Mouse (Mus musculus) forebrain, embryonic 13.5 days (tissue): ENCODE data around the gene Rbck1. TPM values are rescaled to one million over a fixed set of nuclear protein-coding genes. Genes with fewer than 3 reads are reported as not detected.

ENCODE experiments used
- ATAC-seq: fragments of 200-750 bp; cut with Nextera tagmentation; 2 replicates; pipeline ENCODE4 v1.8.0; 2017
- H3K27ac ChIP-seq: fragments of 300-500 bp; sonication (generic); 2 replicates; pipeline ENCODE4 v1.5.1; 2015; ENCODE audit warnings: inconsistent platforms, mild to moderate bottlenecking, moderate library complexity
- H3K27me3 ChIP-seq: fragments of 300-500 bp; sonication (generic); 2 replicates; pipeline ENCODE4 v1.6.1; 2015; ENCODE audit warnings: mild to moderate bottlenecking, inconsistent platforms
- H3K36me3 ChIP-seq: fragments of 300-500 bp; sonication (generic); 2 replicates; pipeline ENCODE4 v1.6.1; 2015; ENCODE audit warnings: mild to moderate bottlenecking, inconsistent platforms; ENCODE audit not compliant: poor library complexity, severe bottlenecking
- H3K4me1 ChIP-seq: fragments of 300-500 bp; sonication (generic); 2 replicates; pipeline ENCODE4 v1.6.1; 2015; ENCODE audit warnings: inconsistent platforms
- H3K4me2 ChIP-seq: fragments of 300-500 bp; sonication (generic); 2 replicates; pipeline ENCODE4 v1.6.1; 2015; ENCODE audit warnings: inconsistent platforms, mild to moderate bottlenecking, moderate library complexity
- H3K4me3 ChIP-seq: fragments of 300-500 bp; sonication (generic); 2 replicates; pipeline ENCODE4 v1.5.1; 2015; ENCODE audit warnings: mild to moderate bottlenecking, inconsistent platforms
- H3K9ac ChIP-seq: fragments of 300-500 bp; sonication (generic); 2 replicates; pipeline ENCODE4 v1.6.1; 2015; ENCODE audit warnings: mild to moderate bottlenecking, inconsistent platforms
- H3K9me3 ChIP-seq: fragments of 300-500 bp; sonication (generic); replicated peaks from 2 replicates; pipeline ENCODE4 v1.6.1; 2016; ENCODE audit warnings: inconsistent platforms
- WGBS: fragments of 180-500 bp; shearing (Covaris S2); methylation state at CpG from one replicate; pipeline ENCODE4 v1.1.7; 2015; 5-methylcytosine and 5-hydroxymethylcytosine counted together
- polyA plus RNA-seq: library from polyadenylated mRNA; unstranded; fragments of >200 nt; fragmentation: Nextera tagmentation; extraction: Ambion mirVana; gene quantifications from 2 replicates; pipeline ENCODE4 v1.2.1, GENCODE M21; 2015

Rbck1 gene
- polyA plus RNA-seq, 1 experiment from 2014 or later, result 88.4 TPM

GRCm38 (mm10) chr2:152339631-152340179, 7.3 kb upstream of the Rbck1 start:
- Histone ChIP-seq H3K4me3 (no peak overlapping the region), H3K27me3 (peaks cover 11% of the 10 kb centered on the region; the same call in 1 of the 2 replicates), H3K9me3 (no peaks in the 10 kb centered on the region), H3K4me2 (no peak overlapping the region), H3K27ac (no peak overlapping the region), H3K36me3 (no peaks in the 10 kb centered on the region), H3K4me1 (peaks cover 11% of the 10 kb centered on the region), H3K9ac (no peak overlapping the region)
- ATAC-seq, result no peak
- WGBS, result 88% methylated on average over 22 of the region's 22 CpGs

- Histone ChIP-seq H3K9ac (no peak overlapping the region), H3K9me3 (no peaks in the 10 kb centered on the region), H3K4me3 (no peak overlapping the region), H3K36me3 (no peaks in the 10 kb centered on the region), H3K27me3 (peaks cover 11% of the 10 kb centered on the region; the same call in 1 of the 2 replicates), H3K27ac (no peak overlapping the region), H3K4me2 (no peak overlapping the region), H3K4me1 (peaks cover 2% of the 10 kb centered on the region)
- 85% methylated on average over 13 of the region's 13 CpGs for WGBS
- no peak for ATAC-seq
Observed at GRCm38 (mm10) chr2:152338319-152338718, 5.9 kb upstream of the Rbck1 start.

GRCm38 (mm10) chr2:152337591-152338212, 5.2 kb upstream of the Rbck1 start:
- Histone ChIP-seq H3K9ac (no peak overlapping the region), H3K4me3 (no peak overlapping the region), H3K36me3 (no peaks in the 10 kb centered on the region), H3K4me1 (no peaks in the 10 kb centered on the region), H3K27me3 (peaks cover 8% of the 10 kb centered on the region; the same call in 1 of the 2 replicates), H3K27ac (no peak overlapping the region), H3K9me3 (no peaks in the 10 kb centered on the region), H3K4me2 (no peak overlapping the region)
- ATAC-seq, result no peak
- WGBS, result 89% methylated on average over 11 of the region's 11 CpGs

DNA sequence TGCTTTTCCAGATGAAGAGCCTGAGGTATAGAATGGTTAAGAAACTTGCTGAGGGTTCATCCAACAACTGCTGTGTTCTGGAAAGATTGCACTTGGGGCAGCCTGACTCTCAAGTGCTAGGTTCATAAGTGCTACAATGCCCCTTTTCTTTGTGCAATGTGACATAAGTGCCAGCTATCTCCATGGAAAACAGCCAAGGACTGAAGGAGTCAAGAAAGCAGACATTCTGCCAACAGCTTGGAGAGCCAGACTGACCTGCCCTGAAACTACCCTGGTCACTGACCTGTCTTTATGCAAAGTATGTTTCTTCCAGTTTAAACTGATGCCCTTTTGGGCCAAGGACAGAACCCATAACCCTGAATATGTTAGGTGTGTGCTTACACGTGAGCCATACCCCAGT, 4.4 kb upstream of the Rbck1 start:
- H3K36me3 ChIP-seq, result no peaks in the 10 kb centered on the region
- no peak overlapping the region for H3K27ac ChIP-seq
- H3K9ac ChIP-seq, result no peak overlapping the region
- H3K4me1 ChIP-seq, result no peaks in the 10 kb centered on the region
- H3K4me3 ChIP-seq, result no peak overlapping the region
- no peak overlapping the region for H3K4me2 ChIP-seq
- no peak for ATAC-seq
- WGBS, result 75% methylated on average over 1 of the region's 1 CpGs
- peaks cover 2% of the 10 kb centered on the region; the same call in 1 of the 2 replicates for H3K27me3 ChIP-seq
- no peaks in the 10 kb centered on the region for H3K9me3 ChIP-seq

- WGBS, result 45% methylated on average over 11 of the region's 11 CpGs
Observed at GRCm38 (mm10) chr2:152335289-152335820, 2.9 kb upstream of the Rbck1 start.

DNA sequence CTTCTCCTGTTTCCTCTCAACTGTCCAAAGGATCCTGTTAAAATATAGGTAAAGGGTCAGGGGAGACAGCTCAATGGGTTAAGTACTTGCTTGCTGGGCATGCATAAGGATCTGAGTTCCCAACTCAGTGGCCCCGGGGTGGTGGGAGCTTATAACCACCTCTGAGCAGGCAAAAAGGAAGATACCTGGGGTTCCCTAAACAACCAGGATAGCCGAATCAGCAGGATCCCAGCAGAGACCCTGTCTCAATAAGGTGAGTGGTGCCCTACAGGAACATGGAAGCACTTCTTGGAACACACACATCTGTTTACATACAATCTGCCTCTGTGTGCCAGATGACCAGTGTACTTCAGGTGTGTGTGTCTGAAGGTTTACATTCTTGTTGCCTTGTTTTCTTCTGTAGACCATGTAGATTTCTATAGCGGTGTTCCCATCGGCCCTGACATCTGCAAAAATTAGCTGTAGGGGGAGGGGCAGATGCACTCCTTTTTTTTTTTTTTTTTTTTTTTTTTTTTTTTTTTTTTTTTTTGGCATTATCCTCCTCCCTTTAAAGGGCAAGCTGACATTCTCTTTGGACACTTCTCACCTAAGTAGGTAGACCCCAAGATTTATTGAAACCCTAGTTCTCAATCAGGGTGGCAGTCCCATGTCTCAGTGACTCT, 1.0 kb upstream of the Rbck1 start:
- no peak overlapping the region for H3K9ac ChIP-seq
- peaks cover 21% of the 10 kb centered on the region for H3K4me1 ChIP-seq
- WGBS, result 79% methylated on average over 4 of the region's 4 CpGs
- H3K36me3 ChIP-seq, result peaks cover 10% of the 10 kb centered on the region
- ATAC-seq, result no peak
- H3K4me2 ChIP-seq, result no peak overlapping the region
- no peaks in the 10 kb centered on the region for H3K27me3 ChIP-seq
- no peaks in the 10 kb centered on the region for H3K9me3 ChIP-seq
- no peak overlapping the region for H3K4me3 ChIP-seq
- H3K27ac ChIP-seq, result no peak overlapping the region

More at GRCm38 (mm10) chr2:152335289-152335820, 2.9 kb upstream of the Rbck1 start:
- Histone ChIP-seq H3K4me2 (no peak overlapping the region), H3K27me3 (no peaks in the 10 kb centered on the region), H3K4me1 (peaks cover 15% of the 10 kb centered on the region), H3K9me3 (no peaks in the 10 kb centered on the region), H3K9ac (no peak overlapping the region), H3K27ac (no peak overlapping the region), H3K36me3 (no peaks in the 10 kb centered on the region), H3K4me3 (no peak overlapping the region)
- ATAC-seq, result no peak

DNA sequence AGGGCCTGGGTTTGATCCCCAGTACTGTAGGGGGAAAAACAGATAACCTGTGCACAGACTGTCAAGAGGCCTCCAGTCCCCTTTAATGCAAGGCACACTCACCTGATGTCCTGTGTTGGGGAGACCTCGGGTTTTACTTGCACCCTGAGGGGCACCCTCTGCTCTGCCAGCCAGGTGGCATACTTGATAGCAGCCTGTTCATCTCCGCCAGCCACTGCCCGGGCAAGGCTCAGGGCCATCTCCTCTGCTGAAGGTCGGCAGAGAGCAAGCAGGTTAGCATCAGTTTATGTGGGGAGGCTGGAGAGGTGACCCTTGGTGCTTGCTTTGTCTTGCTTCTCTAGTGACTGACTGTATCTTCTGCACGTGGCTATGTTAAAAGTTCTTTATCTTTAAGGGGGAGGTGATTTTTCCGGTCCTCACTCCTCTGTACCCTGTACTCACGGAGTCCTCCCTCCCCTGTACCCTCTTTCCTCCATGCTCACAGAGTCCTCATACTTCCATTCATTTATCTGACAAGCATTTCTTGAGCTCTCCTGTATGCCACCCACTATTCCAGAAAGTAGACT, 1.5 kb downstream of the Rbck1 start:
- WGBS, result 74% methylated on average over 7 of the region's 7 CpGs
- H3K4me2 ChIP-seq, result peak overlapping the region; percentile 91
- peak overlapping the region; percentile 27; the same call in 1 of the 2 replicates for H3K9ac ChIP-seq
- no peaks in the 10 kb centered on the region for H3K27me3 ChIP-seq
- no peak for ATAC-seq
- H3K4me3 ChIP-seq, result peak overlapping the region; percentile 90
- H3K36me3 ChIP-seq, result peaks cover 34% of the 10 kb centered on the region
- no peak overlapping the region for H3K27ac ChIP-seq
- H3K4me1 ChIP-seq, result peaks cover 21% of the 10 kb centered on the region
- no peaks in the 10 kb centered on the region for H3K9me3 ChIP-seq

GRCm38 (mm10) chr2:152327980-152328379, 4.5 kb downstream of the Rbck1 start:
- no peaks in the 10 kb centered on the region for H3K9me3 ChIP-seq
- no peaks in the 10 kb centered on the region for H3K27me3 ChIP-seq
- no peak for ATAC-seq
- no peak overlapping the region for H3K4me3 ChIP-seq
- no peak overlapping the region for H3K9ac ChIP-seq
- WGBS, result 92% methylated on average over 5 of the region's 5 CpGs
- no peak overlapping the region for H3K4me2 ChIP-seq
- peaks cover 21% of the 10 kb centered on the region for H3K4me1 ChIP-seq
- peaks cover 63% of the 10 kb centered on the region for H3K36me3 ChIP-seq
- H3K27ac ChIP-seq, result no peak overlapping the region

DNA sequence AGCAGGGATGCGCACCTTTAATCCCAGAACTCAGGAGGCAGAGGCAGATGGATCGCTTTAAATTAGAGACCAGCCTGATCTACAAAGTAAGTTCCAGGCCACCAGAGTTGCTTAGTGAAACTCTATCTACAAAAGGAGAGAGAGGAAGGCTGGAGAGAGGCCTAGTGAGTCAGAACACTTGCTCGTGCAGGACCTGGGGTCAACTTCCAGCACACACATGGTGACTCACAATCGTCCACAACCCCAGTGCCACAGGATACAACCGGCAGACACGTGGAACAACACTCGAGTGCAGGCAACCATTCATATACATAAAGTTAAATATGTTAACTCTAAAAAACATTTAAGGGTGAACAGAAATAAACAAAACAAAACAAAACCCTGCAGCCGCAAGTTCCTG, 5.8 kb downstream of the Rbck1 start:
- Histone ChIP-seq H3K9me3 (no peaks in the 10 kb centered on the region), H3K27ac (no peak overlapping the region), H3K4me2 (no peak overlapping the region), H3K4me1 (peaks cover 19% of the 10 kb centered on the region), H3K9ac (no peak overlapping the region), H3K36me3 (peaks cover 77% of the 10 kb centered on the region), H3K4me3 (no peak overlapping the region), H3K27me3 (no peaks in the 10 kb centered on the region)
- 86% methylated on average over 8 of the region's 8 CpGs for WGBS
- ATAC-seq, result no peak

DNA sequence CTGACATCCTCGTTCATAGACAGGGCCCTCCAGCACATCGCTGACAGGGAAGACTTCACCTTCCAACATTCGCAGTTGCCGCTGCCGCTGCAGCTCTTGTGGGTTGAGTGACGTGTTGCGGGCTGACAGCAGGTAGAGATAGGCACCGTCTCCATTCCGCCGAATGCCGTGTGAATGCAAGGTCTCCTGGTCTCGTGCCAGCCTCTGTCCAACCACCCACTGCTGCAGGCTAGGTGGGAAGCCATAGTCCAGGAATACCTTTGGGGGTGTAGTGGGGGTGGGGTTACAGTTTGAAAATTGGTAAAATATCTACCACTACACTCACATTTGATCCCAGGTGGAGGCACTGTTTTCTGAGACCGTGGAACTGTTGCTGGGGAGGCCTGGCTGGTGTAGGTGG, 6.3 kb downstream of the Rbck1 start:
- Histone ChIP-seq H3K36me3 (peaks cover 82% of the 10 kb centered on the region), H3K4me3 (no peak overlapping the region)
- no peak for ATAC-seq

GRCm38 (mm10) chr2:152324842-152325241, 7.6 kb downstream of the Rbck1 start:
- H3K36me3 ChIP-seq, result peaks cover 94% of the 10 kb centered on the region
- WGBS, result 90% methylated on average over 3 of the region's 3 CpGs
- no peak overlapping the region for H3K9ac ChIP-seq
- H3K9me3 ChIP-seq, result no peaks in the 10 kb centered on the region
- H3K4me3 ChIP-seq, result no peak overlapping the region
- H3K4me1 ChIP-seq, result 0 out of 2 replicates have a peak, but pooled peaks cover under 1% of the 10 kb centered on the region
- ATAC-seq, result no peak
- no peak overlapping the region for H3K4me2 ChIP-seq
- no peaks in the 10 kb centered on the region for H3K27me3 ChIP-seq
- no peak overlapping the region for H3K27ac ChIP-seq

More for the DNA sequence above, 6.3 kb downstream of the Rbck1 start:
- Histone ChIP-seq H3K4me2 (no peak overlapping the region), H3K9ac (no peak overlapping the region), H3K27ac (no peak overlapping the region), H3K9me3 (no peaks in the 10 kb centered on the region), H3K4me1 (peaks cover 14% of the 10 kb centered on the region), H3K27me3 (no peaks in the 10 kb centered on the region)
- WGBS, result 92% methylated on average over 13 of the region's 13 CpGs

DNA sequence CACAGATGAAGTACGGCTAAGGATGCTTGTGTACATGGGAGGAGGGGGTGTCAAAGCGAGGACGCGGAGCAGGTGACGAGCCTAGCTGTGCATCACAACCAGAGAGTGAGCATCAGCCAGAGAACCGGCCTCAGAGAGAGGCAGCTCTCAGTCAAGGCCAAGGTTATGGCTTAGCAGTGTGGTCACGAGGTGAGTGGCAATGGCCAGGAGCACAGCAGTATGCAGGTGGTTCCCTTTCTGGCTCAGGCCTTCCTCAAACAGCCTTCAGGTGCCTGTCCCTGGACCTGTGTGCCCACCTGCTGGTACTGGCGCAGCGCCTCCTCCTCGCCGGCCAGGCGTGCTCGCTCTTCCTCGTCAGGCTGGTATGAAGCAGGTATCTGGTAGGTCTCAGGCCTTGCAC, 8.5 kb downstream of the Rbck1 start:
- Histone ChIP-seq H3K4me2 (no peak overlapping the region), H3K9me3 (no peaks in the 10 kb centered on the region), H3K27me3 (no peaks in the 10 kb centered on the region), H3K27ac (no peak overlapping the region), H3K9ac (no peak overlapping the region), H3K4me3 (no peak overlapping the region), H3K4me1 (no peaks in the 10 kb centered on the region), H3K36me3 (peaks cover 98% of the 10 kb centered on the region)
- WGBS, result 93% methylated on average over 14 of the region's 14 CpGs
- no peak for ATAC-seq
